Mouse (Mus musculus) left cerebral cortex, postnatal 36 days (tissue): ENCODE data around the gene Ntmt1. TPM values are rescaled to one million over a fixed set of nuclear protein-coding genes. Genes with fewer than 3 reads are reported as not detected.
A peak's percentile ranks its signal among the peaks of the same experiment; 100 is the strongest.

Source experiments
- DNase-seq, 2 experiments: peaks; one replicate each; pipeline ENCODE4 v3.0.0; 2021 to 2022; ENCODE audit warnings: low spot score in 2 of 2, mixed read lengths in 1 of 2
- intact Hi-C: fragments of 180-260 bp; cut with DNase I; formaldehyde crosslinking; loops from one replicate; pipeline ENCODE4 v1.15.1; 2025
- total RNA-seq, 2 experiments: library from RNA; stranded (reverse); gene quantifications; 2 replicates each; pipeline ENCODE4 v1.2.3; 2021

The Ntmt1 gene
- total RNA-seq, 2 experiments from 2014 or later, result 35.4 to 36.3 TPM

DNA sequence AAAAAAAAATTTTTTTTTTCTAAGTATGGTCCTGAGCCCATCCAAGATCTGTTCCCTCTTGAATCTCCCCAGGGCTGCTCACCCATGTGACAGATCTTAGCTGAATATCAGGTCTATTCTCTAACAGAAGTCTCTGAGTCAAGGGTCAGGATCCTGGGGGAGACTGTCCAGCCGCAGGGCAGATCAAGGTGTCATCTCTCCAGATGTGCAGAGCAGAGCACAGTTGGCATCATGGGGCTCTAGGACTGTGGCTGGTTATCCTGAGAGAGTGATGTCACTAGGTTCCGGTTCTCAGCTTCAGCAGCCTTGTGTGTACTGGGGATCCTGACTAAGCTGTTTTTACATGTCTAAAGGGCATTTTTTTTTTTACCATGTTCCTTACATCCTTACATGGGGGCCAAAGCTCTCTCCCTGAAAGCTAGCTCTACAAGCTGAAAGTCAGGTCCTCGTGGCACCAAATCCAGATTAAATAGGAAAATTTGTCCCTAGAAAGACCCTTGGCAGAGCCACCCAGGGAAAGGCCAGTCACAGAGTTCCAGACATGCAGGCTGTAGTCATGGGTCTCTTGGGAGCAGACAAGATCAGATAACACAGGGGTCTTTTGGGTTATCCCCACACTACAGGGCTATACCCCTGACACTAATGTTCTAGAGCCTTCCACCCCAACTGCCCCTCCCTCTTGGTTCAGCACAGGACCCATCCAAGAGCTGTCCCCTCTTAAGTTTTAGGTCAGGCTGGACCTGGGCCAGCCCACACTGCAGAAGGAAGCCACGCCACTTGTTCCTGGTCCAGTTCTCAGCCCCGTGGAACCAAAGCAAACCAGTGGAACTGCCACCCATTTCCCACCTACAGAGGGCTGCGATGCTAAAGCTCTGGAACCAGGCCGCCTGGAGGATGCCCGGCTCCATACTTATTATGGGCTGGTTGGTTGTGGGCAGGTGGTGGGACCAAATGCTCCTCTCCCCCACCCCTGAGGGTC lies 25.0 kb upstream of the Ntmt1 start:
- intact Hi-C loops, result no loop called here

GRCm38 (mm10) chr2:30783346-30783745 lies 24.3 kb upstream of the Ntmt1 start:
- intact Hi-C loops, result no loop called here
- peak; percentile 65 to 75 for DNase-seq

More for the DNA sequence above, 25.0 kb upstream of the Ntmt1 start:
- no peak for DNase-seq

DNA sequence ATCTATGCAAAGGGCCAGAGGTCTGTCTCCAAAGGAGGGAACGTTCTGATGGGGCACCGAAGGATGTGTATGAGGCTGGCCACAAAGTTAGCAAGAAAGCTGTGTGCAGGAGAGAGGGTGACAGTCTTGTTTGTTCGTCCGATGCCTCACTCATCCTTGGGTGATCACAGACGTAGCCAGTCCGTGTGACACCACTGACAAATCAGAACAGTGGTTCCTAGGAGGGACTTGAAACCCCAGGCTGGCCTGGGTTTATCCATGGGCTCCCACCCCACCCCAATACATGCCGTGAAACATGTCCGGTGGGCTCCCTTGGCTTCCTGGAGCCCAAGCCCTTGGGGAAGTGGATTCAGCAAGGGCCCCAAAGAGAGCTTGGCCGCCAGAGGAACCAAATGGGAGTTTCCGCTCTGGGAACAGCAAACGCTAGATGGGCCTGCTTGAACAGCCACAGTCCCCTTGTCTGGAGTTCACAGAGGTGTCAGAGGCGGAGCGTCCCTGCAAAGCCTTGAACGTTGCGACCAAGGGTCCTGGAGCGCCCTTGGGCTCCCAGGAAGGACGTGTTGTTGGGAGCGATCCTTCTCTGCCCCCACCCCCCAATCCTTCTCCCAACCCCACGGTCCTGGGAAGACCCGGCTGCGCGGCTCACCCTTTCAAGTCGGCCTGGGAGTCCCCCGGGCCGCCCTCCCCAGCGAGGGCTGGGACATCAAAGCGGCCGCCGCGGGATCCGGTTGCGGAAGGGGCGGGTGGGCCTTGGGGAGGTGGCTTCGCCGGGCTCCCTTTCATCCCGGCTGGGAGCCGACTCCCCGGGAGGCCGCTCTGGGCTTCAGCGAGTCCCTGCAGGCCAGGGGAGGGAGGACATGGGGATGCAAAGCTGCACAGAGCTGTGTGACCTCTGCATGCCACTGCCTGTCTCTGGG lies 23.3 kb upstream of the Ntmt1 start:
- no peak for DNase-seq
- intact Hi-C loops, result no loop called here

- no peak for DNase-seq
- intact Hi-C loops, result no loop called here
These were observed 20.2 kb upstream of the Ntmt1 start for GRCm38 (mm10) chr2:30787466-30787865.

DNA sequence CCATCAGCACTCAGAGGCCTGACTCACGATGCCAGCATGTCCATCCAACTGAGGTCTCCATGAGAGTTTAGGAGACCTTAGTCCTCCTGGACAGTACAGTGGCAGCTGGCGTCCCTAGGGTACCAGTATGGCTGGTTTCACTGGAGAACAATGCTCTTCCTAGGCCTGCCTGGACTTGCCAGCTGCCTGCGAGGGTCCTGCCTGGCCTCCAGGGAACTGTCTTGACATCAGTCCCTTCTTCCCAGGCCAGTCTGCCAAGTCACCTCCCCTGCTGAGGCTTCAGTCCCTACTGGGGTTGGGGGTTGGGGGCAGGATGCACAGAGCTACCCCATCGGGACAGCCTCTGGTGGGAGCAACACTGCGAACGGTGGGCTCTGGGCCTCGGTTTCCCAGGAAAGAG lies 15.6 kb upstream of the Ntmt1 start:
- intact Hi-C loops, result loop anchor here (5.0 to 10.0 kb wide), 4 partner anchors 70 to 195 kb away; partner anchors contain the start of gene Cstad
- DNase-seq, result no peak

GRCm38 (mm10) chr2:30794179-30795108 lies 13.2 kb upstream of the Ntmt1 start:
- intact Hi-C loops, result loop anchor here (2.0 to 10.0 kb wide), 6 partner anchors 72 to 354 kb away; partner anchors contain the start of gene Cstad

DNA sequence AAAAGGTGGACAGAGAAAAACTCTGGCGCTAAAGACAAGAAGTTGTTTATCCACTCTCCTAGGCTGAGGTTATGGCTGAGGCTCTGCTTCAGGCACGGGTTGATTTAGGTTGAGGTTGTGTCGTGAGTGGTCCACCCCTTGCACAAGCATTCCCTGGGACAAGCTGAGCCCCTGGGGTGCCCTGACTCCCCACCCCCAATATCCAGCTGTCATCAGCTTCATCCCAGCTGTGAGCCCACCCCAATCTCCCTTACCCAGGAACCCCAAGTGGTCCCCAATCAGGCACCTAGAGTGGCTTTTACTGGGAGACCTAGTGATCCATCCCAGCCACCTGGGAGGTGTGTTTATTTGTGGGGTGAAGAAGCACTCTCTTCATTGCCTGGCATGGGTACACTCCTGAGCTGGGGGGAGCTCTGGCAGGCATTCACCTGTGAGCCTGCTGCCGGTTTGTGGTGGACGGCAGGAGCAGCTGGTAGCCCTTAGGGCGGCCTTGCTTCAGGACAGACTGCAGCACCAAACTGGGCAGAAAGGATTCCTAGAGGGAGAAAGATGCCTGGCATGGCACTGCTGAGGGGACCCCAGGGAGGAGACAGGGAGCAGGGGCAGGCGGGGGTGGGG lies 12.2 kb upstream of the Ntmt1 start:
- intact Hi-C loops, result loop anchor here (2.0 to 10.0 kb wide), 3 partner anchors 139 to 355 kb away; no protein-coding TSS in a partner anchor
- no peak for DNase-seq

More at GRCm38 (mm10) chr2:30794179-30795108, 13.2 kb upstream of the Ntmt1 start:
- DNase-seq, result peak; percentile 97 to 98

GRCm38 (mm10) chr2:30795889-30796275 lies 11.7 kb upstream of the Ntmt1 start:
- DNase-seq, result no peak
- intact Hi-C loops, result loop anchor here (2.0 to 10.0 kb wide), 3 partner anchors 139 to 355 kb away; no protein-coding TSS in a partner anchor

- DNase-seq, result peak; percentile 84 to 87
- intact Hi-C loops, result loop anchor here (10.0 kb wide), 1 partner anchor 138 kb away; no protein-coding TSS in a partner anchor
These were observed 11.2 kb upstream of the Ntmt1 start for GRCm38 (mm10) chr2:30796382-30796781.

GRCm38 (mm10) chr2:30799456-30799855 lies 8.2 kb upstream of the Ntmt1 start:
- no peak for DNase-seq
- intact Hi-C loops, result loop anchor here (10.0 kb wide), 1 partner anchor 135 kb away; no protein-coding TSS in a partner anchor

- no peak for DNase-seq
- intact Hi-C loops, result no loop called here
These were observed 7.0 kb upstream of the Ntmt1 start for GRCm38 (mm10) chr2:30800671-30801066.

DNA sequence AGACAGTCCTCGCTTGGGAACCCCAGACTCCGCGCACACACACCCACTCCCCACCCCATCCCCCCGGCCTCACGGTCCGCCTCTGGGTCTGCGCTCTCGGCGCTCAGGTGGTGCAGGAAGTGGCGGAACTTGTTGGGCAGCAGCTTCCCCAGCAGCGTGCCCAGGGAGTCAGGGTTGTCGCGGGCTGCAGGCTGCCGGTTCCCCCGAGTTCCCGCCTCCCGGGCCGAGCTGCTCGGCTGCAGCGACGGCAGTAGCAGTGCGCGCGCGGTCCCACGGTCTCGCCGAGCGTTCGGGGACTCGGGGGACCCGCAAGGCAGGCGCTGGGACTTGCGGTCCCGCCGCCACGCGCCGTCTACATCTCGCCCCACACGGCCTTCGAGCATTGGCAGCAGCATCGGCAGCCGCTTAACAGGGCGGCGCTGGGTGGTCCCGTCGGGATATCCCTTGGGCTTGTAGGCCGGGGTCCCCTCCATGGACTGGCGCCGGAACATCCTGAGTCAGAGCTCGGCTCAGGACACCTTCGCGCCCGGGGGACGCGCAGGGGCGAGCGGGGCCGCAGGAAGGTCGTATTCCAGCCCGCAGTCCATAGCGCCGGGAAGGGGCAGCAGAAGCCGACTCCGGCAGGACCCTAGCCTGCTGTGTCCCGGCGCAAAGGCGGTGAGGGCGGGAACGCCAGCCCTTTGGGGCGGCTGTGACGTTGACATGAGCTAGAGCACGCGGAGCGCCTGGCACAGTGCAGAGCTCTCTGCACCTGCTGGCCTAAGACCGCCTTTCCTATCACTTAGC lies 6.4 kb upstream of the Ntmt1 start:
- peak; percentile 45 to 56 for DNase-seq
- intact Hi-C loops, result no loop called here

DNA sequence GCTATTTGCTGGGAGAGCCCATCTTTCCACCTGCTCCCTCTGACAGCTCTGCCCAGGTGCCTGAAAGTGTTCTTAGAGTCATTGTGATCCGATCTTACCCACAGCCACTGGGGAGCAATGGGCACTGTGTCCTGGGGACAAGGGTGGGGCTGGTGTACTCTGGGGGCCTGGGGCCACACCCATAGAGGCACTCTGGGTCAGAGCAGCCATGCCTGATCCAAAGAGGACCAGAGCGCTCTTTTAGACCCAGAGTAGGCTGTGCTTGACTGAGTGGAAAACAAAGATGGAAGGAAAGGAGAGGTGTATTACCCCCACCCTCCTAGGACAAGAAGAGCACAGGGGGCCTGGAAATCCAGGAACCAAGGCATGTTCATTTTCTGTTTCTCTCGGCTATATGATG lies 4.0 kb upstream of the Ntmt1 start, which contains the start of gene 1700001O22Rik:
Gene 1700001O22Rik (minus strand): TSS at position 58 of the 400 bp plus-strand sequence.
- no peak for DNase-seq
- intact Hi-C loops, result no loop called here

GRCm38 (mm10) chr2:30805983-30806382 lies 1.6 kb upstream of the Ntmt1 start:
- no peak for DNase-seq
- intact Hi-C loops, result no loop called here

GRCm38 (mm10) chr2:30807147-30807647 lies 429 bp upstream of the Ntmt1 start:
- intact Hi-C loops, result no loop called here
- no peak for DNase-seq

DNA sequence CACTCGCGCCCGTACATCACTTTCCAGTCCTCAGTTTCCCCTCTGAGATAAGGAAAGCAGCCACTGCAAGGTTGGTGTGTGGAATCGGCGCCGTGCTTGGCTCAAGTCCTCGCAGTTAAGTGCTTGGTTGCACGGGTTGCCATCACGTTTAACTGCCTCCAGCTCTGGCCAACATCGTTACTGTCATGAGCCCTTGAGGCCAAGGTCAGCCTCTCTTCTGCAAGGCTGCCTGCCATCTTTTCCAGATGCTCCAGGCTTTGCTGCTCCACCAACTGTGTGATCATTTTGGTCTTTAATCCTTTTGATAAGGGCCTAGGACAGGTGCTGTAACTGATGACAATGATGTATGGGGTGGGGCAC lies 650 bp downstream of the Ntmt1 start:
- DNase-seq, result no peak
- intact Hi-C loops, result no loop called here

DNA sequence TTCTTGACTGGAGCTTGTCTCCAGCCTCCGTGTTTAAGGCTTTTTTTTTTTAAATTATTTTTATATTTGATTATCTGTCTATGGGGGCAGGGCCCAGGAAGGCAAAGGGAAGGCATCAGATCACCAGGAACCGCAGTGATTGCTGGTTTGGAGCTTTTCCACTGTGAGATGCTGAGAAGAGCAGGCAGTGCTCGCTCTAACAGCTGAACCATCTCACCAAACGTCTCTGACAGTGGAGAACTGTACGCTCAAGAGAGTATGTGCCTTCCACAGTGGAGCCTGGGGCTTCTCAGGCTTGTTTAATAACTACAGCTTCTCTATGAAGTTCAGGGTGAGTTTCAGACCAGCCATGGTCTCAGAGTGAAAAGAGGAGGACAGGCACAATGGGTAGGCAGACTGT lies 1.9 kb downstream of the Ntmt1 start:
- DNase-seq, result no peak
- intact Hi-C loops, result no loop called here
